Mouse (Mus musculus) layer of hippocampus, adult 2 months (tissue): ENCODE measurements at regions not wholly inside any gene's neighbourhood (a gene's known extent, or its start where the extent isn't known, plus 50 kb on each side); places are given as distances from the start of the nearest gene placed in this dataset.

Experiments used
- DNase-seq, 2 experiments: peaks; one replicate each; pipeline ENCODE4 v3.0.0; 2022; ENCODE audit warnings: low spot score in 2 of 2
- H3K27ac ChIP-seq: fragments of 200-600 bp; 2 replicates; pipeline ENCODE4 v1.8.1; 2022
- H3K4me3 ChIP-seq: fragments of 200-600 bp; 2 replicates; pipeline ENCODE4 v1.8.1; 2022; ENCODE audit warnings: mild to moderate bottlenecking
- CTCF ChIP-seq: fragments of 200-600 bp; conservative IDR thresholded peaks from 2 replicates; pipeline ENCODE4 v1.8.1; 2022; ENCODE audit warnings: antibody characterized with exemption, mild to moderate bottlenecking, moderate library complexity

- no peak for DNase-seq
- H3K4me3 ChIP-seq: peak overlapping the region; percentile 2; the same call in 1 of the 2 replicates
- no peak for TF ChIP-seq CTCF
Measured at GRCm38 (mm10) chr10:68353692-68354232, 75.2 kb upstream of the Arid5b start.

GRCm38 (mm10) chr10:68351841-68352555, 73.5 kb upstream of the Arid5b start:
- Histone ChIP-seq H3K4me3 (no peak overlapping the region), H3K27ac (no peak overlapping the region; the same call in 1 of the 2 replicates)
- DNase-seq: no peak
- TF ChIP-seq CTCF: no peak

More at GRCm38 (mm10) chr10:68353692-68354232, 75.2 kb upstream of the Arid5b start:
- H3K27ac ChIP-seq: peak overlapping the region; percentile 81

DNA sequence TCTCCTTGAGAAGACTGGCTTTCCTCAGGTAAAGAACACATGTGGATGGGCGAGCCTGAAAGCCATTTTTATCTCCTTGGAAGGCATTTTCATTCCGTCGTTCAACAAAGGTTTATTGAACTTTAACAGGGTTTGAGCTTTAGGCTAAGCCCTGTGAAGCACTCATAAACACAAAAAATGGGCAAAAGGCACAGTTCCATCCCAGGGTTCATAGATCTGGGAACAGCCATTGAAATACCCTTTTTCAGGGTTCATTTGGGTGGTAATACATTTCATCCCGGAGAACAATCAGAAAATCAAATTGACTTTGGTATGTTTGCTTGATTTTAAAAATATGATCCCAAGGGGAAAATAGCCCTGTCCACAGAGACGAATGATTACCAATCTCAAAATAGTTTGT, 72.9 kb upstream of the Arid5b start:
- Histone ChIP-seq H3K4me3 (no peak overlapping the region), H3K27ac (no peak overlapping the region; the same call in 1 of the 2 replicates)
- TF ChIP-seq CTCF: no peak
- no peak for DNase-seq

DNA sequence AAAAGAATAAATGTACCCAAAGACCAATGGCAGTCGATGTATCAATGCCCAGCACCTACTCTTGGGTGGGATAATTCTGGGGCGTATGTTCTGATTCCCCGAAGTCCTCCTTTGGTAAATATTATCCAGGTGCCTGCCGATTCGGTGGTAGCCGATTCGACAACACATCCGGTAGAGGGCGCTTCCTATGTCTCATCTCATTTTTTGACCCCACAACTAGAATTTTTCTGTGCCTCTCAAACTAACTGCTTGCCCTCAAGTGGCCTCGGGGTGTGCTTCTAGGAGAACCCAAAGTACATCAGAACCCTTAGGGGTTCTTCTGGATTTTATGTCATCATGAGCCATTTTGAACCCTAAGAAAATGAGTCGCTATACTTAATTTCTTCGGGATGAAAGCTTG, 72.3 kb upstream of the Arid5b start:
- Histone ChIP-seq H3K27ac (no peak overlapping the region), H3K4me3 (no peak overlapping the region)
- DNase-seq: no peak
- TF ChIP-seq CTCF: no peak

GRCm38 (mm10) chr10:68347806-68348205, 69.3 kb upstream of the Arid5b start:
- no peak for TF ChIP-seq CTCF
- no peak for DNase-seq
- H3K27ac ChIP-seq: no peak overlapping the region
- no peak overlapping the region for H3K4me3 ChIP-seq

DNA sequence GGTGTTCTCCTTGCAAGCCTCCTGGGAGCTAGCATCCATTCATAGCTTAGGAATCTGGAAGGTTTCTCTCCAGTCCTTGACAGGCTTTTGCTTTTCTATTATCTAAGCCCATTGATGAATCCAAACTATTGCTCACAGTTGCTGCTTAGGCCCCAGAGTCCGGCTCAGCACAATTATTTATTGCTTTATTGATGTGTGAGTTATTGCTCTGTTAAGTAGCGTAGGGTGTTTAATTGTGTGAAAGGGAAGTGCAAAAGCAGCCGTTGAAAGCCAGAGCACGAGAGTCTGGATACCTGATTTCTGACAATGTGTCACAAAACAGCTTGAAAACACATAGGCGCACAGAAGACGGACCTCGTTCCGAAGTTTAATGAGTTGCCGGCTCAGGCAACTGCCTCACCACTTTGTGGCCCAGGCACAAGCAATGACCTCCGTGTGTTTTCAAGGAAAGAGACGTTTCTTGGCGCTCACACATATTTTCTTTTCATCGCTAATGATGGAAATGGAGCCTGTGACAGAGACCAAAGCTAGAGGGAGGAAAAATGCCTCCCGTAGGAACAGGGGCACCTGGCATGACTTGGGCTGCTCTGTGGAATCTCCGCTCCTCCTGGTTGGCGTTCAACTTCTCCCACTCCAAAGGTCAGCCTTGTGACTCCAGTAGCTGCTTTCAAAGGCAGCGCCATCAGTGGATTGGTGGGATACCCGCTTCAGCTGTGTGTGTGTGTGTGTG, 66.6 kb upstream of the Arid5b start:
- Histone ChIP-seq H3K4me3 (no peak overlapping the region), H3K27ac (no peak overlapping the region)
- DNase-seq: no peak
- no peak for TF ChIP-seq CTCF

- no peak for DNase-seq
- Histone ChIP-seq H3K27ac (no peak overlapping the region), H3K4me3 (no peak overlapping the region)
- no peak for TF ChIP-seq CTCF
Measured at GRCm38 (mm10) chr10:68344211-68344610, 65.7 kb upstream of the Arid5b start.

DNA sequence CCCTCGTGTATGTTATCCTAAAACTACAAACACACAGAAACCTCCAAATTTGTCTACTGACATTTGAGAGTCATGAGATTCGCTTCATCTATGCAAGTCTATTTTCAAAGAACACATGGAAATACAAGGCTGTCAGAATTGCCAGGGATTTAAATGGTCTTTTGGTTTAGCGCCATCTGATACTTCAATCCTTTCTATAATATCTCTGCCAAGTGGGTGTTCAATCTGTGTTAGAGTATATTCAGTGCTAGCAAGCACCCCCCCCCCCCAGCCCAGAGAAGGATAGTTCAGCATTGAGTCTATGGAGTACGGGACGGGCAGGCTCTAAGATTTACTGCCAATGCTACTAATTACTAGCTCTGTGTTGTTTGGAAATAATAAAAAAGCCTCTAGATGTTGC, 55.5 kb upstream of the Arid5b start:
- DNase-seq: no peak
- H3K27ac ChIP-seq: peak overlapping the region; percentile 37; the same call in 1 of the 2 replicates
- no peak overlapping the region for H3K4me3 ChIP-seq
- no peak for TF ChIP-seq CTCF
